Mouse (Mus musculus) cerebellum, adult (tissue): ENCODE results near the gene Gm20388.
A peak's percentile ranks its signal among the peaks of the same experiment; 100 is the strongest.
"Not testable (repeated sequence)": the region's sequence is repeated elsewhere in the genome, so short reads cannot be mapped to it uniquely, and the experiment has no call there.

ENCODE experiments used
- ATAC-seq: cut with Nextera tagmentation; 2 replicates; pipeline ENCODE4 v1.9.2; 2017; ENCODE audit warnings: mild to moderate bottlenecking, moderate library complexity, mixed read lengths; ENCODE audit not compliant: insufficient number of reproducible peaks, low FRiP score, low TSS enrichment

The Gm20388 gene

GRCm38 (mm10) chr8:123992587-123992986 is 4081.9 kb downstream of the Gm20388 start:
- no peak for ATAC-seq

- no peak for ATAC-seq
Observed at GRCm38 (mm10) chr8:123993597-123993996, 4083.0 kb downstream of the Gm20388 start.

GRCm38 (mm10) chr8:123993997-123994396 is 4083.4 kb downstream of the Gm20388 start:
- no peak for ATAC-seq

- no peak for ATAC-seq
Observed at GRCm38 (mm10) chr8:123999568-123999967, 4088.9 kb downstream of the Gm20388 start.

GRCm38 (mm10) chr8:124002546-124003108 is 4092.0 kb downstream of the Gm20388 start:
- no peak for ATAC-seq

GRCm38 (mm10) chr8:124007829-124008228 is 4097.2 kb downstream of the Gm20388 start:
- ATAC-seq = no peak

GRCm38 (mm10) chr8:124011580-124011979 is 4100.9 kb downstream of the Gm20388 start:
- no peak for ATAC-seq

- no peak for ATAC-seq
Observed at GRCm38 (mm10) chr8:124011989-124012586, 4101.4 kb downstream of the Gm20388 start.

- not testable (repeated sequence) for ATAC-seq
Observed at GRCm38 (mm10) chr8:124014299-124014698, 4103.7 kb downstream of the Gm20388 start.

- no peak for ATAC-seq
Observed at GRCm38 (mm10) chr8:124014751-124015150, 4104.1 kb downstream of the Gm20388 start.

GRCm38 (mm10) chr8:124019782-124020181 is 4109.1 kb downstream of the Gm20388 start:
- no peak for ATAC-seq

GRCm38 (mm10) chr8:124020439-124021236 is 4110.0 kb downstream of the Gm20388 start:
- peak; percentile 42; the same call in 1 of the 2 replicates for ATAC-seq

- peak; percentile 90 for ATAC-seq
Observed at GRCm38 (mm10) chr8:124021237-124022227, 4110.9 kb downstream of the Gm20388 start, which contains the start of the genes Taf5l and Urb2. TSS of gene Taf5l (minus strand) at chr8:124021397. TSS of gene Urb2 (plus strand) at chr8:124021508.

- ATAC-seq = not testable (repeated sequence)
Observed at GRCm38 (mm10) chr8:124026265-124026664, 4115.6 kb downstream of the Gm20388 start.

GRCm38 (mm10) chr8:124027831-124028230 is 4117.2 kb downstream of the Gm20388 start:
- peak; percentile 82 for ATAC-seq

- no peak for ATAC-seq
Observed at GRCm38 (mm10) chr8:124033400-124033799, 4122.8 kb downstream of the Gm20388 start.

- no peak for ATAC-seq
Observed at GRCm38 (mm10) chr8:124038121-124038520, 4127.5 kb downstream of the Gm20388 start.

GRCm38 (mm10) chr8:124039351-124039750 is 4128.7 kb downstream of the Gm20388 start:
- ATAC-seq = no peak

- ATAC-seq = no peak
Observed at GRCm38 (mm10) chr8:124042201-124042600, 4131.6 kb downstream of the Gm20388 start.

- ATAC-seq = no peak
Observed at GRCm38 (mm10) chr8:124044421-124044820, 4133.8 kb downstream of the Gm20388 start.
